ENCODE assay signal across 11 mouse cellular contexts in the genomic region with DNA sequence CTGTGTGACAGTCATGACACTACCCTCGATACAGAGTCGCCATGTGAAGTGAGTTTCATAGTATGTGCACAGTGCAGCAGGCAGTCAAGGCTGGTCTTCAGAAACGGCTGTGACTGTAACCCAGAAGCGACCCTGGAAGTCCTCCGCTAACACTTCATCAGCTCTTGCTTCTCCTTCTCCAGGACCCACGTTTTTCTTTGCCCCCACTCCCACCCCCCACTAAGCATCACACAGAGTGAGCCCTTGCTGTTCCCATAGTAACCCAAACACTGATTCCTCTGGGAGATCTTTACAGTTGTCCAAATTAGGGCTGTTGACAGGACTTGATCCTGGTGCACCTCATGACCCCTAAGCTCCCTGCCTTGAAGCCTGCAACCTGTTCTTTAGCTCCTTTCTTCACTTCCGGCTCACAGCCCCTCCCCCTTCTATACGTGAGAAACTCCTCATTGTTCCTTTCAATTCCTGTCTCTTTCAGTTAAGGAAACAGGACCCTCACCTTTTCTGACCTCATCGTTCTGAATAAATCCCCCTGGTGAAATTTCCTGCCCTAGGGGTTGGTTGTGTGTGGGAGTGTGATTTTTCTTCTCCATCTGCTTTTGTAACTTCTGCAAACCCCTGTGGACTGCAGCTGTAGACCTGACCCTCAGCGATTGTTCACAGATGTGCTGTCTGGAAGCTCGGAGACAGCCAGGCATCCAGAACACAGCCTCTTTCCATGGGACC. TPM values are rescaled to one million over a fixed set of nuclear protein-coding genes. Genes with fewer than 3 reads are reported as not detected.
DNase-seq lines count a peak whose midpoint lies in the region; ATAC-seq and TF ChIP-seq lines count a peak whose summit lies in the region.
"Had no signal": no experiment of that assay in that cellular context is flagged by ENCODE, and none has a peak within 500 bp of the region (broad histone marks: within the 10 kb centered on the region; RNA-seq: fewer than 3 reads in every experiment).

No protein-coding gene starts in this region.

- H3K4me3 ChIP-seq in kidney, embryonic 15.5 days (replicated peaks), result no peak overlapping the region
- no peak overlapping the region for H3K4me3 ChIP-seq in kidney, adult 2 months (ENCODE audit: insufficient read depth, low read depth, low read length)
- no peak overlapping the region for H3K4me3 ChIP-seq in embryonic facial prominence, embryonic 15.5 days (replicated peaks)
- no peak overlapping the region for H3K4me3 ChIP-seq in limb, embryonic 13.5 days
- H3K4me3 ChIP-seq: liver, embryonic 13.5 days had no signal

- H3K9me3 ChIP-seq in kidney, embryonic 15.5 days (replicated peaks), result no peaks in the 10 kb centered on the region
- H3K9me3 ChIP-seq in embryonic facial prominence, embryonic 15.5 days (replicated peaks), result no peaks in the 10 kb centered on the region
- no peaks in the 10 kb centered on the region for H3K9me3 ChIP-seq in limb, embryonic 13.5 days
- H3K9me3 ChIP-seq: liver, embryonic 13.5 days had no signal

- ATAC-seq in kidney, embryonic 15.5 days (replicated peaks; ENCODE audit: low FRiP score), result peak; percentile 44; the same call in 1 of the 2 replicates
- peak; percentile 39; the same call in 1 of the 2 replicates for ATAC-seq in embryonic facial prominence, embryonic 15.5 days (ENCODE audit: insufficient number of reproducible peaks, low FRiP score, low TSS enrichment, low read depth)
- peak; percentile 83 for ATAC-seq in limb, embryonic 13.5 days (ENCODE audit: low FRiP score, low read depth)

- no peaks in the 10 kb centered on the region for H3K36me3 ChIP-seq in kidney, embryonic 15.5 days
- H3K36me3 ChIP-seq in kidney, adult 2 months (ENCODE audit: control insufficient read depth, insufficient read depth, low read length), result no peaks in the 10 kb centered on the region; the same call in 1 of the 2 replicates
- H3K36me3 ChIP-seq in embryonic facial prominence, embryonic 15.5 days, result no peaks in the 10 kb centered on the region
- no peaks in the 10 kb centered on the region for H3K36me3 ChIP-seq in limb, embryonic 13.5 days

- H3K4me2 ChIP-seq in kidney, embryonic 15.5 days, result no peak overlapping the region
- H3K4me2 ChIP-seq in embryonic facial prominence, embryonic 15.5 days (replicated peaks), result no peak overlapping the region
- peak overlapping the region; percentile 14 for H3K4me2 ChIP-seq in limb, embryonic 13.5 days (replicated peaks)
- H3K4me2 ChIP-seq: liver, embryonic 13.5 days had no signal

- TF ChIP-seq CTCF in kidney, adult 2 months (conservative IDR thresholded peaks at IDR 0.05; ENCODE audit: insufficient read depth, insufficient read length, low read depth, low read length), result no peak

- no peak for TF ChIP-seq POLR2A in kidney, adult 2 months (IDR thresholded peaks at IDR 0.05; ENCODE audit: low read depth, low read length)

- WGBS in kidney, embryonic 15.5 days, result 27% methylated on average over 11 of the region's 11 CpGs
- WGBS in kidney, adult 2 months, result 54% methylated on average over 11 of the region's 11 CpGs
- 24% methylated on average over 11 of the region's 11 CpGs for WGBS in embryonic facial prominence, embryonic 15.5 days
- WGBS in limb, embryonic 13.5 days, result 22% methylated on average over 11 of the region's 11 CpGs

- peaks cover 36% of the 10 kb centered on the region for H3K4me1 ChIP-seq in kidney, embryonic 15.5 days
- no peaks in the 10 kb centered on the region for H3K4me1 ChIP-seq in kidney, adult 2 months (ENCODE audit: control insufficient read depth, insufficient read depth, low read length)
- peaks cover 21% of the 10 kb centered on the region for H3K4me1 ChIP-seq in embryonic facial prominence, embryonic 15.5 days
- H3K4me1 ChIP-seq in limb, embryonic 13.5 days, result peaks cover 39% of the 10 kb centered on the region
- H3K4me1 ChIP-seq: liver, embryonic 13.5 days had no signal

- H3K27me3 ChIP-seq in kidney, embryonic 15.5 days, result no peaks in the 10 kb centered on the region
- H3K27me3 ChIP-seq in kidney, adult 2 months (replicated peaks; ENCODE audit: control insufficient read depth, insufficient read depth, low read length), result no peaks in the 10 kb centered on the region
- no peaks in the 10 kb centered on the region for H3K27me3 ChIP-seq in embryonic facial prominence, embryonic 15.5 days
- H3K27me3 ChIP-seq in limb, embryonic 13.5 days, result no peaks in the 10 kb centered on the region; the same call in 1 of the 2 replicates
- H3K27me3 ChIP-seq: liver, embryonic 13.5 days had no signal

- DNase-seq in kidney, adult 2 months, result no peak
- DNase-seq in ZHBTc4 (ENCODE audit: low read depth, low spot score), result peak; percentile 71
- no peak for DNase-seq in spleen, adult 18-20 months
- no peak for DNase-seq in ovary, postnatal 14 days (ENCODE audit: low spot score)
- no peak for DNase-seq in thymus, postnatal 0 days (ENCODE audit: low spot score)
- DNase-seq: cerebellum, adult 11 months; liver, embryonic 13.5 days; thymus, postnatal 25 days had no signal

- no peak overlapping the region for H3K9ac ChIP-seq in kidney, embryonic 15.5 days
- no peak overlapping the region for H3K9ac ChIP-seq in embryonic facial prominence, embryonic 15.5 days
- H3K9ac ChIP-seq in limb, embryonic 13.5 days, result no peak overlapping the region
- H3K9ac ChIP-seq: liver, embryonic 13.5 days had no signal

- H3K27ac ChIP-seq in kidney, embryonic 15.5 days, result peak overlapping the region; percentile 45; the same call in 1 of the 2 replicates
- H3K27ac ChIP-seq in kidney, adult 2 months (ENCODE audit: insufficient read depth, low read depth, low read length), result no peak overlapping the region
- H3K27ac ChIP-seq in embryonic facial prominence, embryonic 15.5 days (replicated peaks), result 0 out of 2 replicates have a peak overlapping the region, but pooled peaks have one; percentile 34
- H3K27ac ChIP-seq in limb, embryonic 13.5 days, result peak overlapping the region; percentile 73; the same call in 1 of the 2 replicates
- H3K27ac ChIP-seq: liver, embryonic 13.5 days had no signal

RNA-seq across cellular contexts. Expression of a gene that starts 18.5 kb away (rescaled TPM):
- not detected in 2 replicates for polyA plus RNA-seq in kidney, embryonic 15.5 days (2015; fragmentation: Nextera tagmentation; extraction: Ambion mirVana)
- 0.09 and 0.19 TPM in 2 replicates for polyA plus RNA-seq in kidney, adult 2 months (2012; rRNA removed)
- polyA plus RNA-seq in embryonic facial prominence, embryonic 15.5 days (2015; fragmentation: Nextera tagmentation; extraction: Ambion mirVana), result 2.8 and 7.2 TPM in 2 replicates
- polyA plus RNA-seq in limb, embryonic 13.5 days (2015; fragmentation: Nextera tagmentation; extraction: Ambion mirVana), result not detected in 2 replicates
- 0.10 and 0.24 TPM in 2 replicates for polyA plus RNA-seq in thymus, postnatal 0 days (2015; fragmentation: Nextera tagmentation; extraction: Ambion mirVana)
